Mouse (Mus musculus) hindbrain, embryonic 16.5 days (tissue): ENCODE data around the gene Rarres2. TPM values are rescaled to one million over a fixed set of nuclear protein-coding genes. Genes with fewer than 3 reads are reported as not detected.
A peak's percentile ranks its signal among the peaks of the same experiment; 100 is the strongest.

Source experiments
- ATAC-seq: fragments of 200-750 bp; cut with Nextera tagmentation; 2 replicates; pipeline ENCODE4 v1.8.0; 2017; ENCODE audit warnings: moderate TSS enrichment, moderate library complexity
- H3K27ac ChIP-seq: fragments of 300-500 bp; sonication (generic); 2 replicates; pipeline ENCODE4 v1.5.1; 2014; ENCODE audit warnings: low read depth, mild to moderate bottlenecking, control low read depth, low read length, moderate library complexity
- H3K27me3 ChIP-seq: fragments of 300-500 bp; sonication (generic); replicated peaks from 2 replicates; pipeline ENCODE4 v1.6.1; 2014; ENCODE audit warnings: low read length; ENCODE audit not compliant: control insufficient read depth, insufficient read depth
- H3K36me3 ChIP-seq: fragments of 300-500 bp; sonication (generic); 2 replicates; pipeline ENCODE4 v1.6.1; 2014; ENCODE audit warnings: mild to moderate bottlenecking, low read length, moderate library complexity, mixed read lengths; ENCODE audit not compliant: control insufficient read depth, insufficient read depth
- H3K4me1 ChIP-seq: fragments of 300-500 bp; sonication (generic); 2 replicates; pipeline ENCODE4 v1.6.1; 2014; ENCODE audit warnings: low read depth, low read length; ENCODE audit not compliant: control insufficient read depth, insufficient read depth
- H3K4me2 ChIP-seq: fragments of 300-500 bp; sonication (generic); 2 replicates; pipeline ENCODE4 v1.6.1; 2014; ENCODE audit warnings: mild to moderate bottlenecking, low read length, control low read depth, moderate library complexity
- H3K4me3 ChIP-seq: fragments of 300-500 bp; sonication (generic); 2 replicates; pipeline ENCODE4 v1.5.1; 2014; ENCODE audit warnings: mild to moderate bottlenecking, low read length, control low read depth, moderate library complexity
- H3K9ac ChIP-seq: fragments of 300-500 bp; sonication (generic); 2 replicates; pipeline ENCODE4 v1.6.1; 2014; ENCODE audit warnings: low read depth, mild to moderate bottlenecking, control low read depth, low read length, moderate library complexity
- H3K9me3 ChIP-seq: fragments of 300-500 bp; sonication (generic); 2 replicates; pipeline ENCODE4 v1.6.1; 2014; ENCODE audit warnings: mild to moderate bottlenecking, low read length, moderate library complexity; ENCODE audit not compliant: control insufficient read depth
- WGBS: fragments of 180-500 bp; shearing (Covaris S2); extraction: QIAGEN DNeasy Blood & Tissue Kit; methylation state at CpG from one replicate; pipeline ENCODE4 v1.1.7; 2014; 5-methylcytosine and 5-hydroxymethylcytosine counted together
- polyA plus RNA-seq: library from polyadenylated mRNA; unstranded; fragments of >200 nt; fragmentation: Nextera tagmentation; extraction: Ambion mirVana; gene quantifications from 2 replicates; pipeline ENCODE4 v1.2.1, GENCODE M21; 2015

Rarres2 gene
- polyA plus RNA-seq, 1 experiment from 2014 or later, result 7.8 TPM

DNA sequence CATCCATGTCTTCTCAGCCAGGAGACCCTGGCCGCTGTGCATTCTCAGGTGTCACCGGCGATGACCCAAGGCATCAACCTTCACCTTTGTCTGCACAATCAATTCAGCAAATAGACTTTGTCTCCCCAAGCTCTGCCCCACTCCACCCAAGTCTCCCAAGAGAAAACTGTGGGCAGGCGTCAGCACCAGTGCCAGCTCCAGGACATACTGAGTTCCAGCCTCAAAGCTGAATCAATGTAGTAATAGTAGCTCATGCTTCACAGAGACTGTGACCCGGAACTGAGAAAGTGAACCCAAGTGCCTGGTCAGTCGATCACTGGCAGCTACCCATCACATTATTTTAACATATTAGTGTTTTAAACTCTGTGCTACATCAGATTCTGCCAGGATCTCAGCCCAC, 24.3 kb downstream of the Rarres2 start:
- Histone ChIP-seq H3K27me3 (no peaks in the 10 kb centered on the region), H3K4me1 (no peaks in the 10 kb centered on the region), H3K36me3 (no peaks in the 10 kb centered on the region), H3K4me3 (no peak overlapping the region), H3K9ac (no peak overlapping the region), H3K27ac (no peak overlapping the region), H3K4me2 (no peak overlapping the region), H3K9me3 (no peaks in the 10 kb centered on the region)
- 91% methylated on average over 6 of the region's 6 CpGs for WGBS
- ATAC-seq, result no peak

GRCm38 (mm10) chr6:48546858-48547257, 25.7 kb downstream of the Rarres2 start:
- H3K4me3 ChIP-seq, result no peak overlapping the region
- no peaks in the 10 kb centered on the region for H3K9me3 ChIP-seq
- peaks cover 2% of the 10 kb centered on the region; the same call in 1 of the 2 replicates for H3K36me3 ChIP-seq
- WGBS, result 79% methylated on average over 4 of the region's 4 CpGs
- H3K27ac ChIP-seq, result no peak overlapping the region
- ATAC-seq, result no peak
- H3K9ac ChIP-seq, result no peak overlapping the region
- no peaks in the 10 kb centered on the region for H3K4me1 ChIP-seq
- H3K4me2 ChIP-seq, result no peak overlapping the region
- H3K27me3 ChIP-seq, result no peaks in the 10 kb centered on the region

GRCm38 (mm10) chr6:48546271-48546670, 26.3 kb downstream of the Rarres2 start:
- H3K27ac ChIP-seq, result no peak overlapping the region
- peak; percentile 22; the same call in 1 of the 2 replicates for ATAC-seq
- no peak overlapping the region for H3K4me2 ChIP-seq
- no peaks in the 10 kb centered on the region for H3K27me3 ChIP-seq
- no peaks in the 10 kb centered on the region for H3K4me1 ChIP-seq
- WGBS, result 57% methylated on average over 1 of the region's 1 CpGs
- H3K36me3 ChIP-seq, result peaks cover 2% of the 10 kb centered on the region; the same call in 1 of the 2 replicates
- H3K4me3 ChIP-seq, result no peak overlapping the region
- no peaks in the 10 kb centered on the region for H3K9me3 ChIP-seq
- no peak overlapping the region for H3K9ac ChIP-seq

GRCm38 (mm10) chr6:48545251-48545650, 27.3 kb downstream of the Rarres2 start:
- 75% methylated on average over 5 of the region's 5 CpGs for WGBS
- Histone ChIP-seq H3K9ac (no peak overlapping the region), H3K9me3 (no peaks in the 10 kb centered on the region), H3K4me1 (no peaks in the 10 kb centered on the region), H3K27ac (no peak overlapping the region), H3K4me3 (no peak overlapping the region), H3K4me2 (no peak overlapping the region), H3K36me3 (peaks cover 9% of the 10 kb centered on the region), H3K27me3 (no peaks in the 10 kb centered on the region)
- no peak for ATAC-seq

GRCm38 (mm10) chr6:48542631-48543030, 30.0 kb downstream of the Rarres2 start:
- Histone ChIP-seq H3K4me3 (no peak overlapping the region), H3K27me3 (no peaks in the 10 kb centered on the region), H3K4me1 (peaks cover 17% of the 10 kb centered on the region), H3K27ac (no peak overlapping the region), H3K36me3 (peaks cover 14% of the 10 kb centered on the region), H3K9ac (no peak overlapping the region), H3K9me3 (no peaks in the 10 kb centered on the region), H3K4me2 (no peak overlapping the region)
- WGBS, result 87% methylated on average over 3 of the region's 3 CpGs
- ATAC-seq, result no peak

DNA sequence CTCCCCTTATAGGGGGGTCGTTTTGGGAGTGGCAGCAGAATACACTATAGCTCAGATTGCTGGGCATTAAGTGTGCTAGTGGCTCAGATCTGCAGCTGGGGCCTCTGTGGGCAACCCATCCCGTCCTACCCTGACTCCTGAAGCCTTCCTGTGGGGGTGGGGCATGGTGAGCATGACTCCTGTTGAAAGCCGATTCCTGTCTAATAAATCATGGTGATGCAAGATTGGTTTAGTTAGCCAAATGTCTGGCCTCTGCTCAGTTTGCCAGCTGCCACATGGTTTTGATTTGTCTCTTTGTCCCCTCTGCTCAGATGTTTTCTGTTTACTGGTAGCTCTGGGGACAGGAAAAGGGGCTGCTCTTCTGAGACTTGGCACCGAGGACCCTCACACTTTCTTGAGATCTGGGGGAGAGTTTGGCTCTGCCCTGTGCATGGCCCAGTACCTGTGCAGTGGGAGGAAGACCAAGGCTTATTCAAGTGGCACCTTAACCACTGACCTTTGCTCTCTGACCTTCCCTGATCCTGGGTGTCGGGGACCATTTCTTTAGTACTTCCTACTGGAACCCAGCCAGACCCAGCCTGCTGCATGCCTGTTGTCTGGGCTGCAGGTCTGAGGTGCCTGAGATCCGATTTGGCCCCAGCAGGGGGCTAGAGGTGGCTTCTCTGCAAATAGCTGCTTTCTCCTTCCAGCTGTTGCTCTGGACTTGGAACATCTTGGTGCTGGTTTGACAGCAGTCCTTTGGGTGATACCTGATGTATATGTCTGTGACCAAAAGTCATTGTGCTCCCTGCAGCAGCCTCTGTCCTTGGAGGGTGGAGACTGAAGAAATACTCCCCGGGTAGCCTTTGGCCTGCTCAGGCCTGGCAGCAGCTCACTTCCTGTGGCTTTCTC, 30.8 kb downstream of the Rarres2 start:
- H3K36me3 ChIP-seq, result peaks cover 14% of the 10 kb centered on the region
- ATAC-seq, result no peak
- H3K9me3 ChIP-seq, result no peaks in the 10 kb centered on the region
- no peaks in the 10 kb centered on the region for H3K27me3 ChIP-seq
- no peak overlapping the region for H3K27ac ChIP-seq
- peaks cover 20% of the 10 kb centered on the region for H3K4me1 ChIP-seq
- H3K4me3 ChIP-seq, result no peak overlapping the region
- 56% methylated on average over 7 of the region's 7 CpGs for WGBS
- H3K9ac ChIP-seq, result no peak overlapping the region
- H3K4me2 ChIP-seq, result no peak overlapping the region

DNA sequence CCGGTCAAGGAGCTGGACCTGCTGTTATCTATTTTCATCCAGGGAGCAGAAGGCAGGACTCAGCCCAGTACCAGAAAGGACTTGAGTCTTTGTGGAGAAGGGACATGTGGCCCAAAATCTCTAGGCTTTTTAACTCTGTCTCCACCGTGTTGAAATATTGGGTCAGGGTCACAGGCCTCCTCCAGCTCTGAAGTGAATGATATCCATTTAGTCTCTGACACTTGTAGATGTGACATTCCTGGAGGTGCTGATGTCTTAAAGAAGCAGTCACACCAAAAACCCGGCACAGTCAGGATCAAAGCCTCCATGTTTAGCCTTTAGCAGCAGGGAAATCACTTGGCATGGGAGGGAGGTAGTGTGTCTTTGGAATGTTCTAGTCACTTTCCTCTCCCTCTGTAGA, 31.9 kb downstream of the Rarres2 start:
- 75% methylated on average over 3 of the region's 3 CpGs for WGBS
- peaks cover 14% of the 10 kb centered on the region for H3K36me3 ChIP-seq
- H3K27me3 ChIP-seq, result no peaks in the 10 kb centered on the region
- no peak overlapping the region for H3K4me3 ChIP-seq
- no peak overlapping the region for H3K4me2 ChIP-seq
- H3K4me1 ChIP-seq, result peaks cover 24% of the 10 kb centered on the region
- no peak overlapping the region for H3K27ac ChIP-seq
- no peak for ATAC-seq
- no peak overlapping the region for H3K9ac ChIP-seq
- H3K9me3 ChIP-seq, result no peaks in the 10 kb centered on the region

GRCm38 (mm10) chr6:48539860-48540259, 32.7 kb downstream of the Rarres2 start:
- Histone ChIP-seq H3K4me2 (no peak overlapping the region), H3K9me3 (no peaks in the 10 kb centered on the region), H3K4me3 (no peak overlapping the region), H3K36me3 (peaks cover 14% of the 10 kb centered on the region), H3K27ac (no peak overlapping the region), H3K27me3 (no peaks in the 10 kb centered on the region), H3K4me1 (peaks cover 24% of the 10 kb centered on the region), H3K9ac (no peak overlapping the region)
- no peak for ATAC-seq
- WGBS, result 62% methylated on average over 5 of the region's 5 CpGs

GRCm38 (mm10) chr6:48538841-48539737, 33.5 kb downstream of the Rarres2 start:
- H3K4me2 ChIP-seq, result peak overlapping the region; percentile 87
- H3K4me1 ChIP-seq, result peaks cover 24% of the 10 kb centered on the region
- 72% methylated on average over 4 of the region's 5 CpGs for WGBS
- no peak overlapping the region for H3K27ac ChIP-seq
- H3K4me3 ChIP-seq, result peak overlapping the region; percentile 77
- H3K9ac ChIP-seq, result peak overlapping the region; percentile 94
- no peak for ATAC-seq
- no peaks in the 10 kb centered on the region for H3K27me3 ChIP-seq
- peaks cover 14% of the 10 kb centered on the region for H3K36me3 ChIP-seq
- H3K9me3 ChIP-seq, result no peaks in the 10 kb centered on the region
